9 mouse cellular contexts compared by ENCODE assay signal in genomic region chr13:34806532-34807092, GRCm38 (mm10).
A peak's percentile ranks its signal among the peaks of the same experiment; 100 is the strongest.
DNase-seq lines count a peak whose midpoint lies in the region; ATAC-seq lines count a peak whose summit lies in the region.
"Had no signal": no experiment of that assay in that cellular context is flagged by ENCODE, and none has a peak within 500 bp of the region (broad histone marks: within the 10 kb centered on the region; RNA-seq: fewer than 3 reads in every experiment).

No protein-coding gene starts in this region.

- H3K27ac ChIP-seq in neural tube, embryonic 12.5 days = no peak overlapping the region
- 0 out of 2 replicates have a peak overlapping the region, but pooled peaks have one; percentile 49 for H3K27ac ChIP-seq in hindbrain, embryonic 15.5 days (replicated peaks)
- peak overlapping the region; percentile 41; the same call in 1 of the 2 replicates for H3K27ac ChIP-seq in neural tube, embryonic 15.5 days (replicated peaks)
- H3K27ac ChIP-seq: lung, embryonic 15.5 days had no signal

- peaks cover 8% of the 10 kb centered on the region; the same call in 1 of the 2 replicates for H3K4me1 ChIP-seq in neural tube, embryonic 12.5 days
- H3K4me1 ChIP-seq in hindbrain, embryonic 15.5 days (replicated peaks) = peaks cover 10% of the 10 kb centered on the region; the same call in 1 of the 2 replicates
- 0 out of 2 replicates have a peak, but pooled peaks cover 6% of the 10 kb centered on the region for H3K4me1 ChIP-seq in neural tube, embryonic 15.5 days
- H3K4me1 ChIP-seq: lung, embryonic 15.5 days had no signal

- H3K4me3 ChIP-seq in neural tube, embryonic 12.5 days = no peak overlapping the region
- no peak overlapping the region for H3K4me3 ChIP-seq in hindbrain, embryonic 15.5 days
- H3K4me3 ChIP-seq in neural tube, embryonic 15.5 days (replicated peaks) = no peak overlapping the region
- H3K4me3 ChIP-seq: lung, embryonic 15.5 days had no signal

- H3K4me2 ChIP-seq in neural tube, embryonic 12.5 days (replicated peaks) = no peak overlapping the region
- H3K4me2 ChIP-seq in hindbrain, embryonic 15.5 days = no peak overlapping the region
- no peak overlapping the region for H3K4me2 ChIP-seq in neural tube, embryonic 15.5 days
- H3K4me2 ChIP-seq: lung, embryonic 15.5 days had no signal

- ATAC-seq in neural tube, embryonic 12.5 days (ENCODE audit: low FRiP score, low read depth) = 0 out of 2 replicates have a peak, but pooled peaks have one; percentile 44
- ATAC-seq in hindbrain, embryonic 15.5 days (ENCODE audit: low FRiP score, low read depth) = no peak
- ATAC-seq in neural tube, embryonic 15.5 days (ENCODE audit: low FRiP score) = no peak
- no peak for ATAC-seq in inflammation-experienced regulatory T-cells, adult 6 months

- no peaks in the 10 kb centered on the region for H3K9me3 ChIP-seq in neural tube, embryonic 12.5 days
- H3K9me3 ChIP-seq in hindbrain, embryonic 15.5 days = no peaks in the 10 kb centered on the region
- no peaks in the 10 kb centered on the region for H3K9me3 ChIP-seq in neural tube, embryonic 15.5 days (replicated peaks)
- H3K9me3 ChIP-seq: lung, embryonic 15.5 days had no signal

- H3K9ac ChIP-seq in neural tube, embryonic 12.5 days = no peak overlapping the region
- H3K9ac ChIP-seq in hindbrain, embryonic 15.5 days = no peak overlapping the region
- H3K9ac ChIP-seq in neural tube, embryonic 15.5 days (replicated peaks) = no peak overlapping the region
- H3K9ac ChIP-seq: lung, embryonic 15.5 days had no signal

- H3K27me3 ChIP-seq in neural tube, embryonic 12.5 days (replicated peaks) = no peaks in the 10 kb centered on the region
- no peaks in the 10 kb centered on the region for H3K27me3 ChIP-seq in hindbrain, embryonic 15.5 days
- no peaks in the 10 kb centered on the region for H3K27me3 ChIP-seq in neural tube, embryonic 15.5 days (replicated peaks)
- H3K27me3 ChIP-seq: lung, embryonic 15.5 days had no signal

- 56% methylated on average over 9 of the region's 9 CpGs for WGBS in neural tube, embryonic 12.5 days
- WGBS in hindbrain, embryonic 15.5 days = 35% methylated on average over 9 of the region's 9 CpGs
- 43% methylated on average over 9 of the region's 9 CpGs for WGBS in neural tube, embryonic 15.5 days

- DNase-seq in cerebellum, postnatal 10 days = peak; percentile 47 to 69
- DNase-seq in cerebellum, adult 11-12 months = no peak
- no peak for DNase-seq in neural tube, embryonic 10.5 days (ENCODE audit: extremely low spot score, low spot score)
- no peak for DNase-seq in adrenal gland, postnatal 10 days

- H3K36me3 ChIP-seq in neural tube, embryonic 12.5 days = no peaks in the 10 kb centered on the region
- H3K36me3 ChIP-seq in hindbrain, embryonic 15.5 days = no peaks in the 10 kb centered on the region
- H3K36me3 ChIP-seq in neural tube, embryonic 15.5 days = no peaks in the 10 kb centered on the region
- H3K36me3 ChIP-seq: lung, embryonic 15.5 days had no signal

Comparison
In these comparisons a context has a peak if more than half of its experiments do, and no peak if none do; other contexts are left out.
1. DNase-seq: peak in cerebellum, postnatal 10 days (2 of 2); none in cerebellum, adult 11-12 months (single experiment), neural tube, embryonic 10.5 days (single experiment) and adrenal gland, postnatal 10 days (single experiment).